Mouse (Mus musculus) neural tube, embryonic 14.5 days (tissue): ENCODE measurements around the gene Zfp607a. TPM values are rescaled to one million over a fixed set of nuclear protein-coding genes. Genes with fewer than 3 reads are reported as not detected.
A peak's percentile ranks its signal among the peaks of the same experiment; 100 is the strongest.

Experiments
- ATAC-seq: fragments of 200-750 bp; cut with Nextera tagmentation; 2 replicates; pipeline ENCODE4 v1.8.0; 2017; ENCODE audit warnings: low read depth, mild to moderate bottlenecking, moderate TSS enrichment, moderate library complexity
- H3K27ac ChIP-seq: fragments of 300-500 bp; sonication (generic); 2 replicates; pipeline ENCODE4 v1.5.1; 2014; ENCODE audit warnings: low read depth, mild to moderate bottlenecking, control low read depth, low read length, moderate library complexity, mixed read lengths
- H3K27me3 ChIP-seq: fragments of 300-500 bp; sonication (generic); 2 replicates; pipeline ENCODE4 v1.6.1; 2014; ENCODE audit warnings: low read length; ENCODE audit not compliant: control insufficient read depth, insufficient read depth
- H3K36me3 ChIP-seq: fragments of 300-500 bp; sonication (generic); 2 replicates; pipeline ENCODE4 v1.6.1; 2014; ENCODE audit warnings: low read length, mixed read lengths; ENCODE audit not compliant: control insufficient read depth, insufficient read depth
- H3K4me1 ChIP-seq: fragments of 300-500 bp; sonication (generic); 2 replicates; pipeline ENCODE4 v1.6.1; 2014; ENCODE audit warnings: low read length; ENCODE audit not compliant: control insufficient read depth, insufficient read depth
- H3K4me2 ChIP-seq: fragments of 300-500 bp; sonication (generic); 2 replicates; pipeline ENCODE4 v1.6.1; 2014; ENCODE audit warnings: mild to moderate bottlenecking, low read depth, low read length, control low read depth
- H3K4me3 ChIP-seq: fragments of 300-500 bp; sonication (generic); 2 replicates; pipeline ENCODE4 v1.5.1; 2014; ENCODE audit warnings: low read depth, low read length, control low read depth, mixed read lengths
- H3K9ac ChIP-seq: fragments of 300-500 bp; sonication (generic); replicated peaks from 2 replicates; pipeline ENCODE4 v1.6.1; 2014; ENCODE audit warnings: low read depth, mild to moderate bottlenecking, control low read depth, low read length, mixed read lengths
- H3K9me3 ChIP-seq: fragments of 300-500 bp; sonication (generic); 2 replicates; pipeline ENCODE4 v1.6.1; 2016; ENCODE audit warnings: low read length; ENCODE audit not compliant: control insufficient read depth
- WGBS: fragments of 180-500 bp; shearing (Covaris S2); extraction: QIAGEN DNeasy Blood & Tissue Kit; methylation state at CpG from one replicate; pipeline ENCODE4 v1.1.7; 2014; 5-methylcytosine and 5-hydroxymethylcytosine counted together
- polyA plus RNA-seq: library from polyadenylated mRNA; unstranded; fragments of >200 nt; fragmentation: Nextera tagmentation; extraction: Ambion mirVana; gene quantifications from 2 replicates; pipeline ENCODE4 v1.2.1, GENCODE M21; 2014

The Zfp607a gene
- polyA plus RNA-seq, result 1.0 and 1.4 TPM in 2 replicates

DNA sequence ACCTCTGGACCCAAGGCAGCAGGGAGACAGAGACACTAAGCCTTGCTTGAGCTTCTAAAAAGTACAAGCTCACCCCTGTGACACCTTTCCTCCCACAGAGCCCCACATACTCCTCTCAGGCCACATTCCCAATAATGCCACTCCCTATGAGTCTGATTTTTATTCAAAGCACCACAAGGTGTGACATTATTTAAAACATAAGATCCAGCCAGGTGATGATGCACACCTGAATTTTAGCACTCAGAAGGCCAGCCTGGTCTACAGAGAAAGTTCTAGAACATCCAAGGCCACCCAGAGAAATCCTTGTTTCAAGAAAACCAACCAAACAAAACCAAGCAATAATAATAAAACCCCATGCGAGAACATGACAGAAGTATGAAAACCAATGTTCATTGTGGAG, at the start of gene Zfp607a:
Gene Zfp607a (plus strand): TSS at position 301 of the 400 bp plus-strand sequence.
- no peaks in the 10 kb centered on the region for H3K9me3 ChIP-seq
- no peak within 1 kb of the TSS for H3K9ac ChIP-seq
- H3K27ac ChIP-seq, result no peak within 1 kb of the TSS
- no peak for ATAC-seq
- peaks cover 9% of the 10 kb centered on the region for H3K36me3 ChIP-seq
- WGBS, result 94% methylated on average over 1 of the region's 1 CpGs
- no peak within 1 kb of the TSS for H3K4me2 ChIP-seq
- H3K27me3 ChIP-seq, result no peaks in the 10 kb centered on the region
- H3K4me3 ChIP-seq, result no peak within 1 kb of the TSS
- peaks cover 4% of the 10 kb centered on the region; the same call in 1 of the 2 replicates for H3K4me1 ChIP-seq

DNA sequence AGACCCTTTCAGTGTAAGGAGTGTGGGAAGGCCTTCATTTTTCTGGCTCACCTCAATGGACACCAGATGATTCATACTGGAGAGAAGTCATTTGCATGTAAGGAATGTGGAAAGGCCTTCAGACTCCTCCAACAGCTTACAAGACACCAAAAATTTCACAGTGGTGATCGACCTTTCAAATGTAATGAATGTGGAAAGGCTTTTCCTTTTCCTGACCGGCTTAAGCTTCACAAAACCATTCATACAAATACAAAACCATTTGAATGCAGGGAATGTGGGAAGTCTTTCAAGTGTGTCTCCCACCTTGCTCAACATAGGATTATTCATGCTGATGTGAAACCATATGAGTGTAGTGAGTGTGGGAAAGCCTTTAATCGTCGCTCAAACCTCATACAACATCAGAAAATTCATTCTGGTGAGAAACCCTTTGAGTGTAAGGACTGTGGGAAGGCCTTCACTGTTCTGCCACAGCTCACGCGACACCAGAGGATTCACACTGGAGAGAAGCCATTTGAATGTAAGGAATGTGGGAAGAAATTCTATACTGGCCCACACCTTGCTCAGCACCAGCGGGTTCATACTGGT, 38.7 kb upstream of the Zfp607a start:
- ATAC-seq, result no peak
- no peaks in the 10 kb centered on the region; the same call in 1 of the 2 replicates for H3K9me3 ChIP-seq
- no peak overlapping the region for H3K4me2 ChIP-seq
- H3K9ac ChIP-seq, result no peak overlapping the region
- H3K27me3 ChIP-seq, result no peaks in the 10 kb centered on the region
- WGBS, result 96% methylated on average over 7 of the region's 7 CpGs
- H3K36me3 ChIP-seq, result peaks cover 24% of the 10 kb centered on the region
- H3K27ac ChIP-seq, result no peak overlapping the region
- H3K4me1 ChIP-seq, result no peaks in the 10 kb centered on the region
- H3K4me3 ChIP-seq, result no peak overlapping the region

DNA sequence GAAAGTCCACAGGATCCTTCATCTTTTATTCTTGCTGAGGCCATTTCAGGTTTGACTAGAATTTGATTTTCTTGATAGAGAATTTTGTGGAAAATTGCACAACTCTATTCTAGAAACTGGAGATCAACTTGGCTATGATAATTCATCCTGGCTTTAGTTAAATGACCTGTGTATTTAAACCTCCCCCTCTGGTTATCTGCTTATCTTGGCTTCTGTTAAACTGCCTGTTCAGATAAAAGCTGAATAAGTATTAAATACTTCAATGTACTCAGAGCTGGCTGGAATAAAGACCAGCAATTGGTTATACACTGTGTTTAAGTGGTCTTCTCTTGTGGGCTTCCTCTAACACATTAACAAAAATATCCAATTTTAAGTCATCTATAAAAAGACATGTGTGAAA, 34.7 kb upstream of the Zfp607a start:
- H3K36me3 ChIP-seq, result peaks cover 24% of the 10 kb centered on the region
- H3K9ac ChIP-seq, result no peak overlapping the region
- no peaks in the 10 kb centered on the region for H3K4me1 ChIP-seq
- H3K9me3 ChIP-seq, result no peaks in the 10 kb centered on the region; the same call in 1 of the 2 replicates
- no peak overlapping the region for H3K27ac ChIP-seq
- H3K4me3 ChIP-seq, result no peak overlapping the region
- H3K27me3 ChIP-seq, result no peaks in the 10 kb centered on the region
- ATAC-seq, result no peak
- H3K4me2 ChIP-seq, result no peak overlapping the region

DNA sequence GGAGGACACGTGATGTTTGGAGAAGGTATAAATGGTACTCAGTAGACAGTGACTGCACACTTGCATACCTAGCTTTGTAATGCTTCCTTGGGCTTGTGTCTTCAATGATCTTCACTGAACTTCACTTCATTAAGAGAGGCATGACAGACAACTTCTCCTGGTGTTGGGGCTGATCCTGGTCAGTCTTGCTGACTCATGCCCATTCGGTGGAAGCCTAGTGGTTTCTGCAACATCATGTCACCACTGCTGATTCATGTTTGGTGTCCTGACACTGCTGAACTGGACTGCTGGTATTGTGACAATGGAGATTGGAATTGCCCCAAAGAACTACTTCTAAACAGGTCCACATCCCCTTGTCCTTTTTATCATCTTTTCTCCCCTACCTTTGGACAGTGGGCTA, 23.2 kb upstream of the Zfp607a start:
- Histone ChIP-seq H3K9me3 (no peaks in the 10 kb centered on the region), H3K27me3 (no peaks in the 10 kb centered on the region), H3K4me2 (no peak overlapping the region), H3K4me1 (peaks cover under 1% of the 10 kb centered on the region; the same call in 1 of the 2 replicates), H3K4me3 (no peak overlapping the region), H3K27ac (no peak overlapping the region), H3K9ac (no peak overlapping the region), H3K36me3 (no peaks in the 10 kb centered on the region)
- no peak for ATAC-seq
- 90% methylated on average over 2 of the region's 2 CpGs for WGBS

DNA sequence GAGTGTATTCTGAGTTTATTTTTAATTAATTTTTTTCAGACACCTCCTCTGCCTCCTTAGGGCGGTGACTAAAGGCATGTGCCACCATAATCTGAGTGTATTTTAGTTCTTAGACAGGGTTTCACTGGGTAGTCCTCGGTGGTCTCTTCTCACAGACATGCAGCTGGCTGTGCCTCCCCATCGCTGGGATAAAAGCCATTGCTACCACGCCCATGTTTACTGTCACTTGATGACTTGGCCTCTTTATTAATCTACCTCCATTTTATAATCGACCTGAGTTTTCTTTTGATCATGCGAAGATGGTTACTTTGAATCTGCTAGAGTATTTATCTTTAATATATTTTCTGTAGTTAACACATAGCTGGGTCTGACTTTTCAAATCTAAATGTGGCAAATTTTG, 19.4 kb upstream of the Zfp607a start:
- H3K4me1 ChIP-seq, result peaks cover 3% of the 10 kb centered on the region; the same call in 1 of the 2 replicates
- peak overlapping the region; percentile 58 for H3K9ac ChIP-seq
- H3K4me2 ChIP-seq, result peak overlapping the region; percentile 55
- H3K36me3 ChIP-seq, result no peaks in the 10 kb centered on the region
- no peaks in the 10 kb centered on the region for H3K27me3 ChIP-seq
- 26% methylated on average over 6 of the region's 6 CpGs for WGBS
- ATAC-seq, result peak; percentile 60; the same call in 1 of the 2 replicates
- H3K4me3 ChIP-seq, result peak overlapping the region; percentile 45
- H3K27ac ChIP-seq, result peak overlapping the region; percentile 75
- H3K9me3 ChIP-seq, result no peaks in the 10 kb centered on the region

DNA sequence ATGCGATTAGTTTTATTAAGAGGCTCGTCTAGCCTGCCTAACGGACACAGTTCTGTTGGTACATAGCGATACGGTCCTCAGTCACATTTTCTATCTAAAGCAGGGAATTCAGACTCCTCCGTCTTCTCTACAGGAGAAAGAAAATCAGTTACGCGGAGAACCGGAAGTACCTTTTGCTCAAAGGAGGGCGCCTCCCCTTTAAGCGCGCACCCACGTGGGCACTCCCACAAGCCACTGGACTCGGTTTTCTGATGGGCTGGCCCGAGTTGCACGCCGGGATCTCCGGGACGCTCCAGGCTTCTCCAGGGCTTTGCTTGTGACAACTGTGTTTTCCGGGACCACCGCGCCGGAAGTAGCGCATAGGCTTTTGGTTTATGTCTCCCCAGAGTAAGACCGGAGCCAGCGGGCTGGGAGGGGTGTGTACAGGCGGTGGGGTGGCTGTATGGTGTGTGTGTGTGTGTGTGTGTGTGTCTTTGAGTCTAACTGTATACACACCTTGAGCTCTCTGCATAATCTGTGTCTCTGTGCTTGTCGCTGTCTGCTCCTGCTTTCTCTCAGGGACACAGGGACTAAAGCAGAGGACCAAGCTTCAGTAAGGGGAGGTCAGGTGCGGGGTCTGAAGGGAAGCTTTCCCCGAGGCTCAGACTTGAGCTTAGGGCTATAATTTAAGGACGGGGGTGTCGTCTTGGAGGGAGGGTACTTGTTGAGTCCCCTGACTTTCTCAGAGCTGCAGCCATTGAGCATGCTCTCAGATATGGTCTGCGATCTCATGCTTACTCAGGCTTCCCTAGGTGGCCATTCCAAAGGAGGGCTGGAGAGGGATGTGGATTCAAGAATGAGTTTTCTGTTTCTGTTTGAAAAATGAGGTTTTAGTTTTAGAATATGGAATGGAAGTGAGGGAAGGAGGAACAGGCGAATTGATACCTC, 18.7 kb upstream of the Zfp607a start, which contains the start of gene Zfp59:
Gene Zfp59 (plus strand): TSS at position 285 of the 927 bp plus-strand sequence.
- Histone ChIP-seq H3K27me3 (no peaks in the 10 kb centered on the region), H3K36me3 (no peaks in the 10 kb centered on the region), H3K9me3 (no peaks in the 10 kb centered on the region), H3K4me1 (peaks cover 3% of the 10 kb centered on the region; the same call in 1 of the 2 replicates), H3K4me2 (peak within 1 kb of the TSS; percentile 55), H3K4me3 (peak within 1 kb of the TSS; percentile 45), H3K27ac (peak within 1 kb of the TSS; percentile 75), H3K9ac (peak within 1 kb of the TSS; percentile 58)
- ATAC-seq, result peak; percentile 99
- 3% methylated on average over 33 of the region's 34 CpGs for WGBS

DNA sequence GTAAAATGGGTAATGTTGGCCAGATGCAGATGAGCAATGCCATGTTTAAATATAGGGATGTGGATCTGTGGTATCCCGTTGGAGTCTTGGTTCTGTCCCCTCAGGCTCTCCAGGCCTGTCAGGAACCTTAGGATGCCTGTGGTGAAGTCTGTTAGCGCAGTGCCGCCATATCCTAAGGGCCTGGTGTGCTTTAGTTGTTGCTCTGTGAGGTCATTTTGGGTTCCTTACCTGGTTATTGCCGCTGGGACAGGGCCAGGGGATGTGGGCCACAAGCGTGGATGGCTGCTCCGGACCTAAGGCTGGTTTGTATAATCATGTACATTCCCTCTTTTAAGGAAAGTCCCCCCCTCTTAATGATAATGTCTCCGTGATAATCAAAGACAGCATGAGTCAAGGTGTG, 17.7 kb upstream of the Zfp607a start:
- Histone ChIP-seq H3K4me1 (peaks cover 3% of the 10 kb centered on the region; the same call in 1 of the 2 replicates), H3K27ac (no peak overlapping the region), H3K36me3 (no peaks in the 10 kb centered on the region), H3K9ac (no peak overlapping the region), H3K27me3 (no peaks in the 10 kb centered on the region), H3K4me2 (peak overlapping the region; percentile 55; the same call in 1 of the 2 replicates), H3K4me3 (no peak overlapping the region), H3K9me3 (no peaks in the 10 kb centered on the region)
- ATAC-seq, result no peak
- WGBS, result 97% methylated on average over 7 of the region's 7 CpGs

DNA sequence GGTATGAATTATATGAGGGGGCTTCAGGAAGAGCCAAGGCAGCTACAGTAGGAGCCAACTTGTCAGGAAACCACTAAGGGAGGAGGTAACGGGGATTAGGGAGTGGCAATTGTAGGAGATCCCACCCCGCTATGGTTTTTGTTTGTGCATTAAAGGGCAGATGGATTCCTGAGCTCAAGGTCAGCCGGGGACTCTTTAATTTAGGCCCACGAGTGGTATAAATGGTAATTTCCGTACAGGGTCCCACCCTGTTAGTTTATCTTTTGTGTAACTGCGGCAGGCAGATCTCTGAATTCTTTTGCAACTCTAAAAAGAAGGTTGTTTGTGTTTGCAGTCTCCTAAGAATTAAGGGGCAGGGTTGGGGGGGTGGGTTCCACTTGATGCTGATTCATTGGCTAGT, 17.2 kb upstream of the Zfp607a start:
- Histone ChIP-seq H3K9me3 (no peaks in the 10 kb centered on the region), H3K9ac (no peak overlapping the region), H3K4me3 (no peak overlapping the region), H3K4me1 (peaks cover 3% of the 10 kb centered on the region; the same call in 1 of the 2 replicates), H3K36me3 (peaks cover 3% of the 10 kb centered on the region; the same call in 1 of the 2 replicates), H3K4me2 (no peak overlapping the region), H3K27me3 (no peaks in the 10 kb centered on the region), H3K27ac (no peak overlapping the region)
- 87% methylated on average over 6 of the region's 6 CpGs for WGBS
- no peak for ATAC-seq
